Mouse (Mus musculus) E14TG2a.4 (cell line): ENCODE data around the gene Cdk11b.
A peak's percentile ranks its signal among the peaks of the same experiment; 100 is the strongest.

Source experiments
- H3K27me3 ChIP-seq: 2 replicates; pipeline ENCODE4 v1.6.1; 2014; ENCODE audit warnings: low read length, control low read depth; ENCODE audit not compliant: insufficient read depth
- H3K36me3 ChIP-seq: 2 replicates; pipeline ENCODE4 v1.6.1; 2014; ENCODE audit warnings: low read length, control low read depth; ENCODE audit not compliant: insufficient read depth
- H3K4me1 ChIP-seq: replicated peaks from 2 replicates; pipeline ENCODE4 v1.6.1; 2014; ENCODE audit warnings: low read depth, low read length, control low read depth
- H3K4me3 ChIP-seq: replicated peaks from 2 replicates; pipeline ENCODE4 v1.5.1; 2014; ENCODE audit warnings: mild to moderate bottlenecking, low read length
- H3K9me3 ChIP-seq: 2 replicates; pipeline ENCODE4 v1.6.1; 2014; ENCODE audit warnings: low read length, control low read depth
- CTCF ChIP-seq: conservative IDR thresholded peaks from 2 replicates; pipeline ENCODE4 v1.5.1; 2014; ENCODE audit warnings: low read length
- NANOG ChIP-seq: IDR thresholded peaks from 2 replicates; pipeline ENCODE4 v1.6.1; 2014; ENCODE audit warnings: borderline replicate concordance, low read length, mixed read lengths
- POU5F1 ChIP-seq: IDR thresholded peaks from 2 replicates; pipeline ENCODE4 v1.6.1; 2014; ENCODE audit warnings: low read length, borderline replicate concordance

The Cdk11b gene

DNA sequence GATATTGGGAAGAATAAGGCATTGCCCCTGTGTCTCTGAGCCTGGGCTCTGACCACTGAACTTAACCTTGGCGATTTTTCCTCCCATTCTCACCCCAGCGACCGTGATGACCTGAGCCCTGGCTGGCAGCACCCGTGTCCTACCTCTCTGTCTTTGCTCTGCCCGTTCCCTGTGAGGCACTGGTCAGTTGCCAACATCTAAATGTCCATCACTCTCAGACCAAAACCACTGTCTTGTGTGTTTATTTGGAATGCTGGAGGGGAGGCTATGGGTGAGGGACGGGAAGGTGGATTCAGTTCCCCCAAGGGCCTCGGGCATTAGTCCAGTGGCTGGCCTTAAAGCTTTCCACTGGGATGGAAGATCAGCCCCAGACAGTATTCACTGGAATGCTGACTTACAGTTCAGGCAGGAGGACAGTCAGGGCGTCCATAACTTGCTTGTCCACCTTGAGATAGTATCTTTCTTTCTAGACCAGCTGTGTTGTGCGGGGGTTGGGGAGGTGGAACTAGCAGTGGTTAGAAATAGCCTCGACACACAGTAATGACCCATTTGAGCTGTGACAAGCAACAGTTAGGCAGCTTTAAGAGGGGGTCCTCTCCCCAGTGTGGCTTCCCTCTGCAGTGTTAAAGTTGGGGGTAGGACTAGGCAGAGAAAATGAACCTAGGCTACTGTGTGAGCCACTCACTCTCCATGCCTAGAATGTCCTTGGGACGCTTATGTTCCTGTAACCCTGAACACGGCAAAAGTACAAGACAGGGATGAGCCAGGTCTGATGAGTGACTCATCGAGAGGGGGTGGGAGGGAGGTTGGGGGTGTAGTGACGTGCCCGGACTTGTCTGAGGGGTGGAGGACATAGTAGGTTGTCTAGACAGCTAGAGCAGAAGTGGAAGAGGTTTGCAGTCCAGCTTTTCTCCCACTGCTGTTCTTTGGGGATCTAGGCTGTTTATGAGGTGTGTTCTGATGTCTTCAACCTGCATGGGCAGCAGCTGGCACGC is 71.9 kb downstream of the Cdk11b start:
- peaks cover 33% of the 10 kb centered on the region for H3K36me3 ChIP-seq
- no peaks in the 10 kb centered on the region for H3K27me3 ChIP-seq
- H3K4me3 ChIP-seq, result peak overlapping the region; percentile 89
- H3K9me3 ChIP-seq, result no peaks in the 10 kb centered on the region
- no peak for TF ChIP-seq NANOG
- TF ChIP-seq POU5F1, result no peak
- TF ChIP-seq CTCF, result no peak
- peaks cover 59% of the 10 kb centered on the region for H3K4me1 ChIP-seq
